Mouse (Mus musculus): ENCODE data around the gene Olfr1097. TPM values are rescaled to one million over a fixed set of nuclear protein-coding genes. Genes with fewer than 3 reads are reported as not detected.

The Olfr1097 gene
- polyA plus RNA-seq (2014; fragmentation: Nextera tagmentation; extraction: Ambion mirVana) = not detected in 2 replicates

DNA sequence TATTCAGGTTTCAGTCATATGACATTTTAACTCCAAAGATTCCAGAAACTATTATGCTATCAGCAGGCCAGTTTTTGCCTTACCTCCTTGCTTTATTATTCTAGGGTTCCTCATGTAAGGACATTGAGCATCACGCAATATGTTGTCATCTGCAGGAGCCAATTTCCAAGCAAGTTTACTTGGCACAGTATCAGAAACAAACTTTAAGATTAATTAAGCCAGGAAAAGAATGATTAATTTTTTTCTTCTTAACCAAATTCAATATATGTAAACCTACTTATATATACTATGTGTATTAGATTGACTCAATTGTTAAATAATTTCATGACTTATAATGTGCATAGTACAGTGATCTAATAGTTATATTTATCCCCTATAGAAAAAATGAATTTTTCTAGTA is at the start of gene Olfr1097:
TSS of gene Olfr1097 (minus strand) at position 101 of the 400 bp plus-strand sequence.
- no peaks in the 10 kb centered on the region for H3K9me3 ChIP-seq (ENCODE audit: control insufficient read depth, low read length)
- no peaks in the 10 kb centered on the region for H3K4me1 ChIP-seq (ENCODE audit: control insufficient read depth in 2 of 2, insufficient read depth in 2 of 2, low read length in 2 of 2)
- WGBS = 88% methylated on average over 1 of the region's 1 CpGs
- no peaks in the 10 kb centered on the region for H3K36me3 ChIP-seq (ENCODE audit: control insufficient read depth, insufficient read depth, low read length)
- no peak within 1 kb of the TSS for H3K4me3 ChIP-seq (ENCODE audit: control insufficient read depth in 1 of 2, insufficient read depth in 1 of 2, low read depth in 1 of 2, low read length in 2 of 2)
- H3K27ac ChIP-seq (replicated peaks in 1 of 2; ENCODE audit: control insufficient read depth in 1 of 2, insufficient read depth in 1 of 2, low read depth in 2 of 2, low read length in 2 of 2) = no peak within 1 kb of the TSS
- H3K9ac ChIP-seq (ENCODE audit: low read length) = no peak within 1 kb of the TSS
- no peak for ATAC-seq (ENCODE audit: insufficient number of reproducible peaks, insufficient read depth, low FRiP score, low read depth)
- no peaks in the 10 kb centered on the region for H3K27me3 ChIP-seq (ENCODE audit: control insufficient read depth, insufficient read depth, low read length)
- no peak within 1 kb of the TSS for H3K4me2 ChIP-seq (ENCODE audit: low read length)

DNA sequence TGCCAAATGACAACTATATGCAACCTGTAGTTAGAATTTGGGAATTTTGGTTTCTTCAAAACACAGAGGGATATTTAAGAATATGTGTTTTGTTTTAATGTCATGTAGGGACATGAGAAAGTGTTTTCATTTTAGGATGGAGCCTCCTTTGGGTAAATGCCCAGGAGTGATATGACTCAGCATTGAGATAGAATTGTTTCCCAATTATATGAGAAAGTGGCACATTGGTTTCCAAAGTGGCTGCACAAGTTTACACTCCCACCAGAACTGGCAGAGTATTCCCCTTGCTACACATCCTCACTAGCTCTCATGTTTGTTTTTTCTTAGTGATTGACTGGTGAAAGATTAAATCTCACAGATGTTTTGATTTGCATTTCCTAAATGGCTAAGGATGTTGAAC is 34.5 kb upstream of the Olfr1097 start:
- H3K9ac ChIP-seq (ENCODE audit: low read length) = no peak overlapping the region
- H3K27ac ChIP-seq (replicated peaks in 1 of 2; ENCODE audit: control insufficient read depth in 1 of 2, insufficient read depth in 1 of 2, low read depth in 2 of 2, low read length in 2 of 2) = no peak overlapping the region
- H3K36me3 ChIP-seq (ENCODE audit: control insufficient read depth, insufficient read depth, low read length) = no peaks in the 10 kb centered on the region
- ATAC-seq (ENCODE audit: insufficient number of reproducible peaks, insufficient read depth, low FRiP score, low read depth) = no peak
- H3K4me1 ChIP-seq (ENCODE audit: control insufficient read depth in 2 of 2, insufficient read depth in 2 of 2, low read length in 2 of 2) = no peaks in the 10 kb centered on the region
- no peak overlapping the region for H3K4me2 ChIP-seq (ENCODE audit: low read length)
- no peaks in the 10 kb centered on the region for H3K9me3 ChIP-seq (ENCODE audit: control insufficient read depth, low read length)
- no peaks in the 10 kb centered on the region for H3K27me3 ChIP-seq (ENCODE audit: control insufficient read depth, insufficient read depth, low read length)
- no peak overlapping the region for H3K4me3 ChIP-seq (ENCODE audit: control insufficient read depth in 1 of 2, insufficient read depth in 1 of 2, low read depth in 1 of 2, low read length in 2 of 2)

DNA sequence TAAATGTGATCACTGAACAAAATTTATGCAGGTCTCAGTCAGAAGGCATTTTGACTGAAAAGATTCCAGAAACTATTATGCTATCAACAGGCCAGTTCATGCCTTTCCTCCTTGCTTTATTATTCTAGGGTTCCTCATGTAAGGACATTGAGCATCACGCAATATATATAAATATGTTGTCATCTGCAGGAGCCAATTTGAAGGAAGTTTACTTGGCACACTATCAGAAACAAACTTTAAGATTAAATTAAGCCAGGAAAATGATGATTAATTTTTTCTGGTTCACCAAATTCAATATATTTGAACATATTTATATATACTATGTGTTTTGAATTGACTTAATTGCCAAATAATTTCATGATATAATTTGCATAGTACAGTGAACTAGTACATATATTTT is 32.4 kb upstream of the Olfr1097 start, which contains the start of gene Olfr1098:
TSS of gene Olfr1098 (minus strand) at position 101 of the 400 bp plus-strand sequence.
- H3K4me3 ChIP-seq (ENCODE audit: control insufficient read depth in 1 of 2, insufficient read depth in 1 of 2, low read depth in 1 of 2, low read length in 2 of 2) = no peak within 1 kb of the TSS
- H3K36me3 ChIP-seq (ENCODE audit: control insufficient read depth, insufficient read depth, low read length) = no peaks in the 10 kb centered on the region
- H3K4me2 ChIP-seq (ENCODE audit: low read length) = no peak within 1 kb of the TSS
- no peaks in the 10 kb centered on the region for H3K4me1 ChIP-seq (ENCODE audit: control insufficient read depth in 2 of 2, insufficient read depth in 2 of 2, low read length in 2 of 2)
- H3K9ac ChIP-seq (ENCODE audit: low read length) = no peak within 1 kb of the TSS
- ATAC-seq (ENCODE audit: insufficient number of reproducible peaks, insufficient read depth, low FRiP score, low read depth) = no peak
- no peaks in the 10 kb centered on the region for H3K9me3 ChIP-seq (ENCODE audit: control insufficient read depth, low read length)
- WGBS = 84% methylated on average over 1 of the region's 1 CpGs
- H3K27me3 ChIP-seq (ENCODE audit: control insufficient read depth, insufficient read depth, low read length) = no peaks in the 10 kb centered on the region
- H3K27ac ChIP-seq (replicated peaks in 1 of 2; ENCODE audit: control insufficient read depth in 1 of 2, insufficient read depth in 1 of 2, low read depth in 2 of 2, low read length in 2 of 2) = no peak within 1 kb of the TSS

- no peak overlapping the region for H3K9ac ChIP-seq (ENCODE audit: low read length)
- no peaks in the 10 kb centered on the region for H3K36me3 ChIP-seq (ENCODE audit: control insufficient read depth, insufficient read depth, low read length)
- no peaks in the 10 kb centered on the region for H3K27me3 ChIP-seq (ENCODE audit: control insufficient read depth, insufficient read depth, low read length)
- H3K4me1 ChIP-seq (ENCODE audit: control insufficient read depth in 2 of 2, insufficient read depth in 2 of 2, low read length in 2 of 2) = no peaks in the 10 kb centered on the region
- H3K4me3 ChIP-seq (ENCODE audit: control insufficient read depth in 1 of 2, insufficient read depth in 1 of 2, low read depth in 1 of 2, low read length in 2 of 2) = no peak overlapping the region
- WGBS = 75% methylated on average over 2 of the region's 2 CpGs
- H3K4me2 ChIP-seq (ENCODE audit: low read length) = no peak overlapping the region
- ATAC-seq (ENCODE audit: insufficient number of reproducible peaks, insufficient read depth, low FRiP score, low read depth) = no peak
- no peak overlapping the region for H3K27ac ChIP-seq (replicated peaks in 1 of 2; ENCODE audit: control insufficient read depth in 1 of 2, insufficient read depth in 1 of 2, low read depth in 2 of 2, low read length in 2 of 2)
- H3K9me3 ChIP-seq (ENCODE audit: control insufficient read depth, low read length) = no peaks in the 10 kb centered on the region
Measured at GRCm38 (mm10) chr2:86905647-86906046, 13.6 kb upstream of the Olfr1097 start.

- Histone ChIP-seq H3K27ac (replicated peaks in 1 of 2; ENCODE audit: control insufficient read depth in 1 of 2, insufficient read depth in 1 of 2, low read depth in 2 of 2, low read length in 2 of 2) (no peak within 1 kb of the TSS), H3K4me2 (ENCODE audit: low read length) (no peak within 1 kb of the TSS), H3K9ac (ENCODE audit: low read length) (no peak within 1 kb of the TSS), H3K4me1 (ENCODE audit: control insufficient read depth in 2 of 2, insufficient read depth in 2 of 2, low read length in 2 of 2) (no peaks in the 10 kb centered on the region), H3K4me3 (ENCODE audit: control insufficient read depth in 1 of 2, insufficient read depth in 1 of 2, low read depth in 1 of 2, low read length in 2 of 2) (no peak within 1 kb of the TSS), H3K9me3 (ENCODE audit: control insufficient read depth, low read length) (no peaks in the 10 kb centered on the region), H3K27me3 (ENCODE audit: control insufficient read depth, insufficient read depth, low read length) (no peaks in the 10 kb centered on the region), H3K36me3 (ENCODE audit: control insufficient read depth, insufficient read depth, low read length) (no peaks in the 10 kb centered on the region)
- 60% methylated on average over 1 of the region's 1 CpGs for WGBS
- no peak for ATAC-seq (ENCODE audit: insufficient number of reproducible peaks, insufficient read depth, low FRiP score, low read depth)
Measured at GRCm38 (mm10) chr2:86874702-86875101, 17.3 kb downstream of the Olfr1097 start, which contains the start of gene Gm13723. Gm13723 (minus strand) TSS chr2:86874802.

- 77% methylated on average over 3 of the region's 3 CpGs for WGBS
Measured at GRCm38 (mm10) chr2:86851596-86851995, 40.4 kb downstream of the Olfr1097 start, which contains the start of gene Olfr1095. Olfr1095 (minus strand) TSS chr2:86851696.

More at GRCm38 (mm10) chr2:86851596-86851995, 40.4 kb downstream of the Olfr1097 start, which contains the start of gene Olfr1095:
- Histone ChIP-seq H3K27ac (replicated peaks in 1 of 2; ENCODE audit: control insufficient read depth in 1 of 2, insufficient read depth in 1 of 2, low read depth in 2 of 2, low read length in 2 of 2) (no peak within 1 kb of the TSS), H3K9ac (ENCODE audit: low read length) (no peak within 1 kb of the TSS), H3K27me3 (ENCODE audit: control insufficient read depth, insufficient read depth, low read length) (no peaks in the 10 kb centered on the region), H3K4me1 (ENCODE audit: control insufficient read depth in 2 of 2, insufficient read depth in 2 of 2, low read length in 2 of 2) (no peaks in the 10 kb centered on the region), H3K4me3 (ENCODE audit: control insufficient read depth in 1 of 2, insufficient read depth in 1 of 2, low read depth in 1 of 2, low read length in 2 of 2) (no peak within 1 kb of the TSS), H3K9me3 (ENCODE audit: control insufficient read depth, low read length) (no peaks in the 10 kb centered on the region), H3K4me2 (ENCODE audit: low read length) (no peak within 1 kb of the TSS), H3K36me3 (ENCODE audit: control insufficient read depth, insufficient read depth, low read length) (no peaks in the 10 kb centered on the region)
- ATAC-seq (ENCODE audit: insufficient number of reproducible peaks, insufficient read depth, low FRiP score, low read depth) = no peak

Other genes starting within 250 kb of the Olfr1097 start
- not detected in 2 replicates for gene Olfr1085, start 230.2 kb downstream of the Olfr1097 start, polyA plus RNA-seq (2014; fragmentation: Nextera tagmentation; extraction: Ambion mirVana)
- not detected in 2 replicates for gene Olfr1086, start 212.1 kb downstream of the Olfr1097 start, polyA plus RNA-seq (2014; fragmentation: Nextera tagmentation; extraction: Ambion mirVana)
- not detected in 2 replicates for gene Olfr1087, start 193.8 kb downstream of the Olfr1097 start, polyA plus RNA-seq (2014; fragmentation: Nextera tagmentation; extraction: Ambion mirVana)
- not detected in 2 replicates for gene Olfr1089, start 158.5 kb downstream of the Olfr1097 start, polyA plus RNA-seq (2014; fragmentation: Nextera tagmentation; extraction: Ambion mirVana)
- not detected in 2 replicates for gene Olfr1090, start 133.2 kb downstream of the Olfr1097 start, polyA plus RNA-seq (2014; fragmentation: Nextera tagmentation; extraction: Ambion mirVana)
- not detected in 2 replicates for gene Olfr1093, start 109.7 kb downstream of the Olfr1097 start, polyA plus RNA-seq (2014; fragmentation: Nextera tagmentation; extraction: Ambion mirVana)
- gene Olfr141, start 82.2 kb downstream of the Olfr1097 start, polyA plus RNA-seq (2014; fragmentation: Nextera tagmentation; extraction: Ambion mirVana) = not detected in 2 replicates
- gene Olfr1094, start 67.6 kb downstream of the Olfr1097 start, polyA plus RNA-seq (2014; fragmentation: Nextera tagmentation; extraction: Ambion mirVana) = not detected in 2 replicates
- gene Olfr1095, start 40.5 kb downstream of the Olfr1097 start, polyA plus RNA-seq (2014; fragmentation: Nextera tagmentation; extraction: Ambion mirVana) = not detected in 2 replicates
- gene Gm13723, start 17.4 kb downstream of the Olfr1097 start, polyA plus RNA-seq (2014; fragmentation: Nextera tagmentation; extraction: Ambion mirVana) = not detected in 2 replicates
- not detected in 2 replicates for gene Olfr1098, start 32.3 kb upstream of the Olfr1097 start, polyA plus RNA-seq (2014; fragmentation: Nextera tagmentation; extraction: Ambion mirVana)
- not detected in 2 replicates for gene Olfr1099, start 68.5 kb upstream of the Olfr1097 start, polyA plus RNA-seq (2014; fragmentation: Nextera tagmentation; extraction: Ambion mirVana)
- not detected in 2 replicates for gene Olfr1100, start 87.7 kb upstream of the Olfr1097 start, polyA plus RNA-seq (2014; fragmentation: Nextera tagmentation; extraction: Ambion mirVana)
- not detected in 2 replicates for gene Olfr1101, start 99.0 kb upstream of the Olfr1097 start, polyA plus RNA-seq (2014; fragmentation: Nextera tagmentation; extraction: Ambion mirVana)
- not detected in 2 replicates for gene Olfr1102, start 106.2 kb upstream of the Olfr1097 start, polyA plus RNA-seq (2014; fragmentation: Nextera tagmentation; extraction: Ambion mirVana)
- not detected in 2 replicates for gene Olfr1104, start 134.9 kb upstream of the Olfr1097 start, polyA plus RNA-seq (2014; fragmentation: Nextera tagmentation; extraction: Ambion mirVana)
- not detected in 2 replicates for gene Olfr1105, start 144.3 kb upstream of the Olfr1097 start, polyA plus RNA-seq (2014; fragmentation: Nextera tagmentation; extraction: Ambion mirVana)
- gene Olfr1106, start 160.1 kb upstream of the Olfr1097 start, polyA plus RNA-seq (2014; fragmentation: Nextera tagmentation; extraction: Ambion mirVana) = not detected in 2 replicates
- gene Olfr1107, start 183.6 kb upstream of the Olfr1097 start, polyA plus RNA-seq (2014; fragmentation: Nextera tagmentation; extraction: Ambion mirVana) = not detected in 2 replicates
- gene Olfr1109, start 203.8 kb upstream of the Olfr1097 start, polyA plus RNA-seq (2014; fragmentation: Nextera tagmentation; extraction: Ambion mirVana) = not detected in 2 replicates
- not detected in 2 replicates for gene Olfr259, start 222.4 kb upstream of the Olfr1097 start, polyA plus RNA-seq (2014; fragmentation: Nextera tagmentation; extraction: Ambion mirVana)
- gene Olfr1110, start 248.1 kb upstream of the Olfr1097 start, polyA plus RNA-seq (2014; fragmentation: Nextera tagmentation; extraction: Ambion mirVana) = not detected in 2 replicates